Mouse (Mus musculus): ENCODE measurements at regions not wholly inside any gene's neighbourhood (a gene's known extent, or its start where the extent isn't known, plus 50 kb on each side); places are given as distances from the start of the nearest gene placed in this dataset.

DNA sequence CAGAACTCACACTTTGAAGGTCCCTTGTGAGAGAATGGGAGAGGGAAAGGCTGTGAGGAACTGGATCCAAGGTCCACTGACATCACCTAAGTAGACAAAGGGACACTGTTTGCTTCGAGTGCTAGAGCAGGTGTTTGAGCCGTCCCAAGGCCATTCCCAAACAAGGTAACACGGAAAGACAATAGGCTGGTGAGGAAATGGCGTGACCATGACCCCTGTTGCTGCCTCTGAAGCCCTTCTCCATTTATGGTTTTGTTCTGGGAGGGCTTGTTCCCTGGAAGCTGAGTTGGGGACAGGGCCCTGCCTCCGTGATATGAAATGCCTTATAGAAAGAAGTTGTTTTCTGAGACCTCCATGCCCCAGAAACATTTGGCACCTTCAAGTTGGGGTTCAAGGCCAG lies 130.6 kb downstream of the Psmg1 start:
- Histone ChIP-seq H3K9me3 (ENCODE audit: control insufficient read depth, low read length) (no peaks in the 10 kb centered on the region), H3K27ac (ENCODE audit: low read depth, low read length) (no peak overlapping the region), H3K36me3 (ENCODE audit: control insufficient read depth, insufficient read depth, low read length) (no peaks in the 10 kb centered on the region), H3K9ac (ENCODE audit: low read length) (no peak overlapping the region), H3K4me3 (ENCODE audit: low read depth, low read length) (no peak overlapping the region), H3K27me3 (ENCODE audit: control insufficient read depth, insufficient read depth, low read length) (no peaks in the 10 kb centered on the region), H3K4me2 (ENCODE audit: low read depth) (no peak overlapping the region), H3K4me1 (ENCODE audit: control insufficient read depth, insufficient read depth, low read length) (no peaks in the 10 kb centered on the region)
- 89% methylated on average over 5 of the region's 5 CpGs for WGBS
- DNase-seq (ENCODE audit: low spot score) (no peak), ATAC-seq (ENCODE audit: insufficient read depth, low FRiP score, low TSS enrichment) (no peak)

DNA sequence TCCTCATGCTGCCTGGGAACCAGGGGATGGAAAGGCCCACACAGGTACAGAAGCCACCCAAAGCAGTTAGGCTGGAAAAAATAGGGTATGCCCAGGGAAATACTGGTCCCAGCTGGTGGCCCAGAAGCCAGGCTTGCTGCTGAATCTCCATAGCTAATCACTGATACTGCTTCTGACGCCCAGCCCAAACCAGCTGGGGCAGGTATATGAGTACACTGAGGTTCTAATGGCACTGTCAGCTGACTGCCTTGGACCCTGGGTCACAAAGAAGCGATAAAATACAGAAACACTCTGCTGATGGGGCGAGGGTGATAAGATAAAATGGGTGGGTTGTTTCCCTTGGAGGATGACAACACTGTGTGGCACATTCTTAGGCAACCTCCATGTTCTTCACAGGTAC lies 133.4 kb downstream of the Psmg1 start:
- Histone ChIP-seq H3K4me3 (ENCODE audit: low read depth, low read length) (no peak overlapping the region), H3K27me3 (ENCODE audit: control insufficient read depth, insufficient read depth, low read length) (no peaks in the 10 kb centered on the region), H3K36me3 (ENCODE audit: control insufficient read depth, insufficient read depth, low read length) (no peaks in the 10 kb centered on the region), H3K9ac (ENCODE audit: low read length) (no peak overlapping the region), H3K4me1 (ENCODE audit: control insufficient read depth, insufficient read depth, low read length) (no peaks in the 10 kb centered on the region), H3K27ac (ENCODE audit: low read depth, low read length) (no peak overlapping the region), H3K4me2 (ENCODE audit: low read depth) (no peak overlapping the region), H3K9me3 (ENCODE audit: control insufficient read depth, low read length) (no peaks in the 10 kb centered on the region)
- DNase-seq (ENCODE audit: low spot score): no peak
- no peak for ATAC-seq (ENCODE audit: insufficient read depth, low FRiP score, low TSS enrichment)
- WGBS: 78% methylated on average over 3 of the region's 3 CpGs

- H3K4me1 ChIP-seq (ENCODE audit: control insufficient read depth, insufficient read depth, low read length): no peaks in the 10 kb centered on the region
- H3K4me3 ChIP-seq (ENCODE audit: low read depth, low read length): no peak overlapping the region
- ATAC-seq (ENCODE audit: insufficient read depth, low FRiP score, low TSS enrichment): no peak
- no peaks in the 10 kb centered on the region for H3K9me3 ChIP-seq (ENCODE audit: control insufficient read depth, low read length)
- no peak overlapping the region for H3K9ac ChIP-seq (ENCODE audit: low read length)
- no peak for DNase-seq (ENCODE audit: low spot score)
- H3K36me3 ChIP-seq (ENCODE audit: control insufficient read depth, insufficient read depth, low read length): no peaks in the 10 kb centered on the region
- no peaks in the 10 kb centered on the region for H3K27me3 ChIP-seq (ENCODE audit: control insufficient read depth, insufficient read depth, low read length)
- no peak overlapping the region for H3K4me2 ChIP-seq (ENCODE audit: low read depth)
- H3K27ac ChIP-seq (ENCODE audit: low read depth, low read length): no peak overlapping the region
- 78% methylated on average over 2 of the region's 2 CpGs for WGBS
Measured at GRCm38 (mm10) chr16:95855230-95855629, 135.5 kb downstream of the Psmg1 start.

DNA sequence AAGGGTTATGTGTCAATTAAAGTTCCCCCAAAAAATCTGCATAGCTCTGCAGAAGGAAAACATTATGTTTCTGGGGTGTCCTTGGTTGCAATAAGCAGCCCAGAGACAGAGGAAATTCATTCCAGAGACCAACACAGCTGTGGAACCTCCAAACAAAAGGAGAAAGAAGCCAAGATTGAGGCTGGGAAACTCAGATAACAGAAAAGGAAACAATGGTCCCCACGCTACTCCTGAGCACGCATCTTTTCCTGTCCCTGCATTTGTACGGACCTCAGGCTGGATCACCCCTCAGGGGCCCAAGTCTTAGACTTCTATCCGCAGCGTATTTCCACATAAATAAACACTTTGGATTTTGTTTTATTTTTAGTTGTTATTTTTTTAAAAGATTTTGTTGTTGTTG lies 138.9 kb downstream of the Psmg1 start:
- no peak overlapping the region for H3K9ac ChIP-seq (ENCODE audit: low read length)
- DNase-seq (ENCODE audit: low spot score) (no peak), ATAC-seq (ENCODE audit: insufficient read depth, low FRiP score, low TSS enrichment) (no peak)
- 86% methylated on average over 5 of the region's 5 CpGs for WGBS
- H3K4me2 ChIP-seq (ENCODE audit: low read depth): no peak overlapping the region
- H3K4me1 ChIP-seq (ENCODE audit: control insufficient read depth, insufficient read depth, low read length): no peaks in the 10 kb centered on the region
- no peak overlapping the region for H3K4me3 ChIP-seq (ENCODE audit: low read depth, low read length)
- H3K27ac ChIP-seq (ENCODE audit: low read depth, low read length): no peak overlapping the region
- no peaks in the 10 kb centered on the region for H3K27me3 ChIP-seq (ENCODE audit: control insufficient read depth, insufficient read depth, low read length)
- H3K36me3 ChIP-seq (ENCODE audit: control insufficient read depth, insufficient read depth, low read length): no peaks in the 10 kb centered on the region
- H3K9me3 ChIP-seq (ENCODE audit: control insufficient read depth, low read length): no peaks in the 10 kb centered on the region

- DNase-seq (ENCODE audit: low spot score) (no peak), ATAC-seq (ENCODE audit: insufficient read depth, low FRiP score, low TSS enrichment) (no peak)
- H3K9ac ChIP-seq (ENCODE audit: low read length): no peak overlapping the region
- no peak overlapping the region for H3K4me3 ChIP-seq (ENCODE audit: low read depth, low read length)
- no peak overlapping the region for H3K27ac ChIP-seq (ENCODE audit: low read depth, low read length)
- H3K27me3 ChIP-seq (ENCODE audit: control insufficient read depth, insufficient read depth, low read length): no peaks in the 10 kb centered on the region
- WGBS: 56% methylated on average over 6 of the region's 6 CpGs
- no peaks in the 10 kb centered on the region for H3K9me3 ChIP-seq (ENCODE audit: control insufficient read depth, low read length)
- H3K4me2 ChIP-seq (ENCODE audit: low read depth): no peak overlapping the region
- no peaks in the 10 kb centered on the region for H3K4me1 ChIP-seq (ENCODE audit: control insufficient read depth, insufficient read depth, low read length)
- no peaks in the 10 kb centered on the region for H3K36me3 ChIP-seq (ENCODE audit: control insufficient read depth, insufficient read depth, low read length)
Measured at GRCm38 (mm10) chr16:95848555-95849082, 142.1 kb downstream of the Psmg1 start.

- Histone ChIP-seq H3K4me2 (ENCODE audit: low read depth) (no peak overlapping the region), H3K4me3 (ENCODE audit: low read depth, low read length) (no peak overlapping the region), H3K9me3 (ENCODE audit: control insufficient read depth, low read length) (no peaks in the 10 kb centered on the region), H3K27me3 (ENCODE audit: control insufficient read depth, insufficient read depth, low read length) (no peaks in the 10 kb centered on the region), H3K27ac (ENCODE audit: low read depth, low read length) (no peak overlapping the region), H3K9ac (ENCODE audit: low read length) (no peak overlapping the region), H3K36me3 (ENCODE audit: control insufficient read depth, insufficient read depth, low read length) (no peaks in the 10 kb centered on the region), H3K4me1 (ENCODE audit: control insufficient read depth, insufficient read depth, low read length) (no peaks in the 10 kb centered on the region)
- 67% methylated on average over 3 of the region's 3 CpGs for WGBS
- no peak for DNase-seq (ENCODE audit: low spot score)
- ATAC-seq (ENCODE audit: insufficient read depth, low FRiP score, low TSS enrichment): no peak
Measured at GRCm38 (mm10) chr16:95847765-95848483, 142.8 kb downstream of the Psmg1 start.

DNA sequence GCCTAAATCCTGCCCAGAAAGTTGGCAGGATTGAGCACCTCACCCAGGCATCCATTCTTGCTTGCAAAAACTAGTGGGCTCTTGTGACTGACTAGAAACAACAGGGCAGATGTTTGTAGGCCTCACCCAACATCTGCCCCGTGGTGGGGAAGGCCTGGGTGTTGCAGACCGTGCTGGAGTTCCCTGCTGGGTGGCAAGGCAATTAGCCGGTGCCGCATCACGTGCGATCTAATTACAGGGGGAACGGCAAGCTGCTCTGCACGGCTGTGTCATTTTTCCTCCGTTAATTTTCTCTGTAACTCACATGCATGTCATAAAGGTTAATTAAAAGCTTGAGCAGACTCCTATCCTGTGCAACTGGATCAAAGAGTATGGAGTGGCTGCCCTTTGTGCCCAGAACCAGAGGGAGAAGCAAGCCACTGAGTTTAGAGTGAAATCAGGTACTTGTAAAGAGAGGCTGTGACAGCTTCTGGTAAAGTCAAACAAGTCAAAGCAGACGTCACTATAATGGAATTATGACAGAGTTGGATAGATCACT lies 143.5 kb downstream of the Ets2 start:
- H3K9ac ChIP-seq (ENCODE audit: low read length): no peak overlapping the region
- H3K9me3 ChIP-seq (ENCODE audit: control insufficient read depth, low read length): no peaks in the 10 kb centered on the region
- H3K4me2 ChIP-seq (ENCODE audit: low read depth): no peak overlapping the region
- H3K27me3 ChIP-seq (ENCODE audit: control insufficient read depth, insufficient read depth, low read length): no peaks in the 10 kb centered on the region
- DNase-seq (ENCODE audit: low spot score) (no peak), ATAC-seq (ENCODE audit: insufficient read depth, low FRiP score, low TSS enrichment) (no peak)
- H3K4me3 ChIP-seq (ENCODE audit: low read depth, low read length): no peak overlapping the region
- H3K27ac ChIP-seq (ENCODE audit: low read depth, low read length): no peak overlapping the region
- no peaks in the 10 kb centered on the region for H3K36me3 ChIP-seq (ENCODE audit: control insufficient read depth, insufficient read depth, low read length)
- H3K4me1 ChIP-seq (ENCODE audit: control insufficient read depth, insufficient read depth, low read length): no peaks in the 10 kb centered on the region
- 34% methylated on average over 10 of the region's 10 CpGs for WGBS

DNA sequence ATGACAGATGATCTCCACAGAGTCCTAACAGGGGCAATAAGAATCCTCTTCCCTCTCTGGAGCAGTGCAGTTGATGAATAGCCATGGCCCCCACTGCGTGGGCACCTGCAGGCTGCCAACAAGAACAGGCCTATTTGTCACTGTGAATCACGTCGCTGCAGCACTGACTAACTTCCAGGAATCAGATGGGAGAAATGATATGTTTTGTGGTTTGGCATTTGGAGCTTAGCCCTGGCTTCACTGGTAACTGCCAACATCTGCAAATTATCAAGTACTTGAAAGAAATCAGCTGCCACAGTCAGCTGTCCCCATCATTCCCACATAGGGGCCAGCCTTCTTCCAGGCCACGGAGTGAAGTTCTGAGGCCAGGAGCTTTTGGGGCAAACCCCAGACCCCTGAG lies 142.8 kb downstream of the Ets2 start:
- DNase-seq (ENCODE audit: low spot score) (no peak), ATAC-seq (ENCODE audit: insufficient read depth, low FRiP score, low TSS enrichment) (no peak)
- Histone ChIP-seq H3K4me2 (ENCODE audit: low read depth) (no peak overlapping the region), H3K9ac (ENCODE audit: low read length) (no peak overlapping the region), H3K27ac (ENCODE audit: low read depth, low read length) (no peak overlapping the region), H3K36me3 (ENCODE audit: control insufficient read depth, insufficient read depth, low read length) (no peaks in the 10 kb centered on the region), H3K27me3 (ENCODE audit: control insufficient read depth, insufficient read depth, low read length) (no peaks in the 10 kb centered on the region), H3K4me1 (ENCODE audit: control insufficient read depth, insufficient read depth, low read length) (no peaks in the 10 kb centered on the region), H3K4me3 (ENCODE audit: low read depth, low read length) (no peak overlapping the region), H3K9me3 (ENCODE audit: control insufficient read depth, low read length) (no peaks in the 10 kb centered on the region)
- 52% methylated on average over 4 of the region's 4 CpGs for WGBS

GRCm38 (mm10) chr16:95842766-95843165 lies 140.9 kb downstream of the Ets2 start:
- Histone ChIP-seq H3K27ac (ENCODE audit: low read depth, low read length) (no peak overlapping the region), H3K4me2 (ENCODE audit: low read depth) (no peak overlapping the region), H3K4me1 (ENCODE audit: control insufficient read depth, insufficient read depth, low read length) (no peaks in the 10 kb centered on the region), H3K9me3 (ENCODE audit: control insufficient read depth, low read length) (no peaks in the 10 kb centered on the region), H3K36me3 (ENCODE audit: control insufficient read depth, insufficient read depth, low read length) (no peaks in the 10 kb centered on the region), H3K9ac (ENCODE audit: low read length) (no peak overlapping the region), H3K4me3 (ENCODE audit: low read depth, low read length) (no peak overlapping the region), H3K27me3 (ENCODE audit: control insufficient read depth, insufficient read depth, low read length) (no peaks in the 10 kb centered on the region)
- DNase-seq (ENCODE audit: low spot score) (no peak), ATAC-seq (ENCODE audit: insufficient read depth, low FRiP score, low TSS enrichment) (no peak)
- WGBS: 90% methylated on average over 3 of the region's 3 CpGs
